In the genomic region with DNA sequence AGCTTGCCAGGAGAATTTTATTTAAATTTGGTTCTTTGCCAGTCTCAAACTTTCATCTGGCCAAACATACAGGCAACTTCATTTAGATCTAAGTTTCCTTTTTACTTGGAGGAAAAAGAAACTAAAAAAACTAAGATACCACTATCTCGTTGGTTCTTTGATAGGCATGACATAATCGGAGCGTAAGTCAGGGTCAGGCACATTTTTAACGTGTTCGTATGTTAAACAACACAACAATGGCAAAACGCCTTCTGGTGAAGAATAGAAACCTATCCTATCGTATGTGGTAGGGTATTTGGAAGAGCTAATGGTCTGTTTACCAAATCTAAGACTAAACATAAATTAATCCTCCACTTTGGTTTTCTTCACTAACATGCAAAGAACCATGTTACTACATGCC, we compare ENCODE assay signal across 8 mouse cellular contexts. TPM values are rescaled to one million over a fixed set of nuclear protein-coding genes. Genes with fewer than 3 reads are reported as not detected.
DNase-seq lines count a peak whose midpoint lies in the region; ATAC-seq lines count a peak whose summit lies in the region.

No protein-coding gene starts in this region.

- H3K9ac ChIP-seq in liver, embryonic 13.5 days = peak overlapping the region; percentile 90

- H3K9me3 ChIP-seq in erythroblast, embryonic 14.5 days (ENCODE audit: control insufficient read depth, low read length) = no peaks in the 10 kb centered on the region
- no peaks in the 10 kb centered on the region for H3K9me3 ChIP-seq in liver, embryonic 13.5 days (replicated peaks)

- H3K4me3 ChIP-seq in erythroblast, embryonic 14.5 days (replicated peaks) = peak overlapping the region; percentile 95
- H3K4me3 ChIP-seq in liver, embryonic 13.5 days (replicated peaks) = peak overlapping the region; percentile 72

- peak overlapping the region; percentile 82 for H3K4me2 ChIP-seq in liver, embryonic 13.5 days

- no peak for ATAC-seq in erythroblast, adult 5-6 weeks (replicated peaks; ENCODE audit: low FRiP score, poor library complexity, severe bottlenecking)
- ATAC-seq in erythroid progenitor cell, adult 5-6 weeks (replicated peaks; ENCODE audit: low FRiP score, poor library complexity, severe bottlenecking) = peak; percentile 21; the same call in 1 of the 2 replicates
- ATAC-seq in liver, embryonic 13.5 days (ENCODE audit: low read depth) = no peak

- peaks cover 20% of the 10 kb centered on the region for H3K4me1 ChIP-seq in erythroblast, embryonic 14.5 days (ENCODE audit: control insufficient read depth)
- H3K4me1 ChIP-seq in liver, embryonic 13.5 days (replicated peaks) = peaks cover 33% of the 10 kb centered on the region

- no peaks in the 10 kb centered on the region for H3K27me3 ChIP-seq in erythroblast, embryonic 14.5 days (ENCODE audit: control insufficient read depth)
- no peaks in the 10 kb centered on the region for H3K27me3 ChIP-seq in liver, embryonic 13.5 days

- 3% methylated on average over 7 of the region's 7 CpGs for WGBS in liver, embryonic 13.5 days (ENCODE audit: insufficient replicate concordance)

- DNase-seq in 416B (ENCODE audit: low read depth) = peak; percentile 52
- no peak for DNase-seq in liver, embryonic 13.5 days
- no peak for DNase-seq in gastrocnemius, adult 8-10 months (ENCODE audit: low spot score in 2 of 2)
- no peak for DNase-seq in kidney, adult 18-20 months
- no peak for DNase-seq in layer of hippocampus, adult 9-10 months (ENCODE audit: low spot score)

- peak overlapping the region; percentile 87 for H3K27ac ChIP-seq in liver, embryonic 13.5 days

- H3K36me3 ChIP-seq in erythroblast, embryonic 14.5 days (ENCODE audit: control insufficient read depth) = peaks cover 13% of the 10 kb centered on the region
- H3K36me3 ChIP-seq in liver, embryonic 13.5 days = peaks cover 8% of the 10 kb centered on the region; the same call in 1 of the 2 replicates

RNA-seq across cellular contexts. Expression of gene Setdb2, which starts 0.6 kb away (rescaled TPM):
- 0.06 and 0.29 TPM in 2 replicates for polyA plus RNA-seq in erythroblast, embryonic 14.5 days (2012)
- 10.9 and 16.9 TPM in 2 replicates for total RNA-seq in erythroblast, adult 5-6 weeks (2015; ENCODE audit: low replicate concordance)
- total RNA-seq in erythroblast, adult 5-6 weeks (2017; ENCODE audit: low replicate concordance) = 12.7 and 13.6 TPM in 2 replicates
- total RNA-seq in erythroid progenitor cell, adult 5-6 weeks (2015; ENCODE audit: low replicate concordance) = 31.0 and 37.5 TPM in 2 replicates
- total RNA-seq in erythroid progenitor cell, adult 5-6 weeks (2017; ENCODE audit: low replicate concordance) = 16.6 and 26.7 TPM in 2 replicates
- polyA plus RNA-seq in liver, embryonic 13.5 days (2015; fragmentation: Nextera tagmentation; extraction: Ambion mirVana) = 9.9 and 10.8 TPM in 2 replicates
- total RNA-seq in gastrocnemius, adult 8-10 months (2022) = 1 to 10 TPM; 2.8 to 5.3 (median 4.4) TPM

RNA-seq across cellular contexts. Expression of gene Cab39l, which starts 0.7 kb away (rescaled TPM):
- 0.31 and 0.38 TPM in 2 replicates for polyA plus RNA-seq in erythroblast, embryonic 14.5 days (2012)
- 9.6 and 12.1 TPM in 2 replicates for total RNA-seq in erythroblast, adult 5-6 weeks (2015; ENCODE audit: low replicate concordance)
- 10.8 and 12.4 TPM in 2 replicates for total RNA-seq in erythroblast, adult 5-6 weeks (2017; ENCODE audit: low replicate concordance)
- total RNA-seq in erythroid progenitor cell, adult 5-6 weeks (2015; ENCODE audit: low replicate concordance) = 18.4 and 28.1 TPM in 2 replicates
- 17.4 and 31.6 TPM in 2 replicates for total RNA-seq in erythroid progenitor cell, adult 5-6 weeks (2017; ENCODE audit: low replicate concordance)
- 30.7 and 39.7 TPM in 2 replicates for polyA plus RNA-seq in liver, embryonic 13.5 days (2015; fragmentation: Nextera tagmentation; extraction: Ambion mirVana)
- 10 to 100 TPM; 20.9 to 26.5 (median 22.3) TPM for total RNA-seq in gastrocnemius, adult 8-10 months (2022)

RNA-seq across cellular contexts. Expression of gene Phf11c, which starts 44.9 kb away (rescaled TPM):
- 0.04 TPM in 1 of 2 replicates, not detected in the other for polyA plus RNA-seq in erythroblast, embryonic 14.5 days (2012)
- total RNA-seq in erythroblast, adult 5-6 weeks (2015; ENCODE audit: low replicate concordance) = 0.96 and 1.3 TPM in 2 replicates
- 1.4 and 2.2 TPM in 2 replicates for total RNA-seq in erythroblast, adult 5-6 weeks (2017; ENCODE audit: low replicate concordance)
- total RNA-seq in erythroid progenitor cell, adult 5-6 weeks (2015; ENCODE audit: low replicate concordance) = 4.6 and 5.8 TPM in 2 replicates
- total RNA-seq in erythroid progenitor cell, adult 5-6 weeks (2017; ENCODE audit: low replicate concordance) = 3.0 and 9.0 TPM in 2 replicates
- polyA plus RNA-seq in liver, embryonic 13.5 days (2015; fragmentation: Nextera tagmentation; extraction: Ambion mirVana) = 0.45 and 0.57 TPM in 2 replicates
- total RNA-seq in gastrocnemius, adult 8-10 months (2022) = under 1 TPM in 3 of 4 experiments, not detected in 1; 0.15 to 0.36 (median 0.36) TPM
